Mouse (Mus musculus) forebrain, embryonic 15.5 days (tissue): ENCODE measurements at regions not wholly inside any gene's neighbourhood (a gene's known extent, or its start where the extent isn't known, plus 50 kb on each side); places are given as distances from the start of the nearest gene placed in this dataset.

Experiments
- ATAC-seq: fragments of 200-750 bp; cut with Nextera tagmentation; replicated peaks from 2 replicates; pipeline ENCODE4 v1.8.0; 2017; ENCODE audit warnings: mild to moderate bottlenecking, moderate TSS enrichment, moderate library complexity
- H3K27ac ChIP-seq: fragments of 300-500 bp; sonication (generic); replicated peaks from 2 replicates; pipeline ENCODE4 v1.5.1; 2015; ENCODE audit warnings: mild to moderate bottlenecking, inconsistent platforms
- H3K27me3 ChIP-seq: fragments of 300-500 bp; sonication (generic); 2 replicates; pipeline ENCODE4 v1.6.1; 2015; ENCODE audit warnings: inconsistent platforms
- H3K36me3 ChIP-seq: fragments of 300-500 bp; sonication (generic); 2 replicates; pipeline ENCODE4 v1.6.1; 2015; ENCODE audit warnings: mild to moderate bottlenecking, inconsistent platforms
- H3K4me1 ChIP-seq: fragments of 300-500 bp; sonication (generic); 2 replicates; pipeline ENCODE4 v1.6.1; 2015; ENCODE audit warnings: inconsistent platforms
- H3K4me2 ChIP-seq: fragments of 300-500 bp; sonication (generic); replicated peaks from 2 replicates; pipeline ENCODE4 v1.6.1; 2015; ENCODE audit warnings: mild to moderate bottlenecking, inconsistent platforms
- H3K4me3 ChIP-seq: fragments of 300-500 bp; sonication (generic); 2 replicates; pipeline ENCODE4 v1.5.1; 2015; ENCODE audit warnings: mild to moderate bottlenecking, inconsistent platforms
- H3K9ac ChIP-seq: fragments of 300-500 bp; sonication (generic); replicated peaks from 2 replicates; pipeline ENCODE4 v1.6.1; 2015; ENCODE audit warnings: mild to moderate bottlenecking, inconsistent platforms
- H3K9me3 ChIP-seq: fragments of 300-500 bp; sonication (generic); 2 replicates; pipeline ENCODE4 v1.6.1; 2016; ENCODE audit warnings: inconsistent platforms
- WGBS: fragments of 180-500 bp; shearing (Covaris S2); methylation state at CpG from one replicate; pipeline ENCODE4 v1.1.7; 2015; ENCODE audit warnings: mixed read lengths; 5-methylcytosine and 5-hydroxymethylcytosine counted together

DNA sequence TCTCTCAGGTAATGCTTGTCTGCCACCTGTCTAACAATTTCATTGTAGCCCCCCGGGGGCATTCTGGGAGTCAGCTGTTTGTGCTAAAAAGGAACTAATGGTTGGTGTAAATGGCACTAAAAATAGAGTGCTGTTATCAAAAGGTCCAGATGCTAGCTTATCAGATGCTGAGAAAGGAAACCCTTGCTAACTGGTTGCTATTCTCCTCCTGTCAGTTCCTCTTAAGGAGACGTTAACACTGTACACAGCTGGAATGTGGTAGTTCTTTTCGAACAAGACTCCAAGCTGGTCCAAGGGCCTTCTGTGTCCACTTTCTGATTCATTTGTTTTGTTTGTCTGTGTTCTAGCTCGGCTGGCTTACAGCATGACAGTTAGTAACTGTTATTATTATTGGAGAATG is 592.0 kb downstream of the Ofcc1 start:
- no peak overlapping the region for H3K27ac ChIP-seq
- H3K27me3 ChIP-seq, result no peaks in the 10 kb centered on the region
- no peak overlapping the region for H3K4me3 ChIP-seq
- no peak overlapping the region for H3K9ac ChIP-seq
- no peak for ATAC-seq
- H3K36me3 ChIP-seq, result no peaks in the 10 kb centered on the region
- WGBS, result 69% methylated on average over 4 of the region's 4 CpGs
- H3K9me3 ChIP-seq, result no peaks in the 10 kb centered on the region
- H3K4me2 ChIP-seq, result no peak overlapping the region
- no peaks in the 10 kb centered on the region for H3K4me1 ChIP-seq

DNA sequence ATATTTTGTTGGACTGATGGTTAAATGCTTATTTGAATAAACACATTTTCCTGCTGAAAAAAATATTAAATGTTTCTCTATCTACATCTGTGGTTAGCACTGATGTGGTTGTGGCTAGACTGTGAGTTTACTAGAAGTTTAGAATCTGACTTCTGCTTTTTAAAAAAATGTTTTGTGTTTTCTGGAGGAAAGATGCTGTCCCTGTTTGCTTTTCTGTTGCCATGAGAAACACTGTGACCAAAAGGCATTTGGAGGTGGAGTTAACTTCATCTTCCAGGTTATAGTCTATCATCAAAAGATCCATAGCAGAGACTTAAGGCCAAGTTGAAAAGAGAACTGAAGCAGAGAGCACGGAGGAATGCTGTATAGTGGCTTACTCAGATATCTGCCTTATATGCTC is 594.4 kb downstream of the Ofcc1 start:
- Histone ChIP-seq H3K4me2 (no peak overlapping the region), H3K9ac (no peak overlapping the region), H3K9me3 (no peaks in the 10 kb centered on the region), H3K4me1 (no peaks in the 10 kb centered on the region), H3K27me3 (no peaks in the 10 kb centered on the region), H3K36me3 (no peaks in the 10 kb centered on the region), H3K4me3 (no peak overlapping the region), H3K27ac (no peak overlapping the region)
- ATAC-seq, result no peak
- 83% methylated on average over 1 of the region's 1 CpGs for WGBS
